Mouse (Mus musculus): ENCODE results near the gene Wdr93. TPM values are rescaled to one million over a fixed set of nuclear protein-coding genes. Genes with fewer than 3 reads are reported as not detected.

Gene Wdr93
- polyA plus RNA-seq, 1 experiment from 2014 or later = 0.20 TPM

Other genes with a start within 250 kb of the Wdr93 start
- gene Rhcg, start 125.5 kb upstream of the Wdr93 start, polyA plus RNA-seq (2015; fragmentation: Nextera tagmentation; extraction: Ambion mirVana) = 0.34 TPM in 1 of 2 replicates, not detected in the other
- gene Ticrr, start 83.0 kb upstream of the Wdr93 start, polyA plus RNA-seq (2015; fragmentation: Nextera tagmentation; extraction: Ambion mirVana) = 8.9 and 9.2 TPM in 2 replicates
- 2.9 and 3.0 TPM in 2 replicates for gene Kif7, start 27.4 kb upstream of the Wdr93 start, polyA plus RNA-seq (2015; fragmentation: Nextera tagmentation; extraction: Ambion mirVana)
- 0.16 TPM in 1 of 2 replicates, not detected in the other for gene Plin1, start 10.3 kb upstream of the Wdr93 start, polyA plus RNA-seq (2015; fragmentation: Nextera tagmentation; extraction: Ambion mirVana)
- gene Pex11a, start within 50 bp of the Wdr93 start, polyA plus RNA-seq (2015; fragmentation: Nextera tagmentation; extraction: Ambion mirVana) = 9.6 and 12.6 TPM in 2 replicates
- 0.13 and 0.21 TPM in 2 replicates for gene Mesp1, start 50.6 kb downstream of the Wdr93 start, polyA plus RNA-seq (2015; fragmentation: Nextera tagmentation; extraction: Ambion mirVana)
- 1.3 and 2.0 TPM in 2 replicates for gene Mesp2, start 67.6 kb downstream of the Wdr93 start, polyA plus RNA-seq (2015; fragmentation: Nextera tagmentation; extraction: Ambion mirVana)
- gene Anpep, start 117.9 kb downstream of the Wdr93 start, polyA plus RNA-seq (2015; fragmentation: Nextera tagmentation; extraction: Ambion mirVana) = 161 and 174 TPM in 2 replicates
- gene Ap3s2, start 177.5 kb downstream of the Wdr93 start, polyA plus RNA-seq (2015; fragmentation: Nextera tagmentation; extraction: Ambion mirVana) = 27.6 and 36.8 TPM in 2 replicates
- 49.7 and 52.7 TPM in 2 replicates for gene Arpin, start 192.2 kb downstream of the Wdr93 start, polyA plus RNA-seq (2015; fragmentation: Nextera tagmentation; extraction: Ambion mirVana)

Measured in intestine, embryonic 15.5 days (tissue).